Mouse (Mus musculus) cerebellum, postnatal 4 days (tissue): Measurements from ENCODE around the gene Nos1ap.
A peak's percentile ranks its signal among the peaks of the same experiment; 100 is the strongest.

Source experiments
- DNase-seq, 2 experiments: peaks; one replicate each; pipeline ENCODE4 v3.0.0; 2022; ENCODE audit warnings: low spot score in 2 of 2, mixed read lengths in 1 of 2

The Nos1ap gene

DNA sequence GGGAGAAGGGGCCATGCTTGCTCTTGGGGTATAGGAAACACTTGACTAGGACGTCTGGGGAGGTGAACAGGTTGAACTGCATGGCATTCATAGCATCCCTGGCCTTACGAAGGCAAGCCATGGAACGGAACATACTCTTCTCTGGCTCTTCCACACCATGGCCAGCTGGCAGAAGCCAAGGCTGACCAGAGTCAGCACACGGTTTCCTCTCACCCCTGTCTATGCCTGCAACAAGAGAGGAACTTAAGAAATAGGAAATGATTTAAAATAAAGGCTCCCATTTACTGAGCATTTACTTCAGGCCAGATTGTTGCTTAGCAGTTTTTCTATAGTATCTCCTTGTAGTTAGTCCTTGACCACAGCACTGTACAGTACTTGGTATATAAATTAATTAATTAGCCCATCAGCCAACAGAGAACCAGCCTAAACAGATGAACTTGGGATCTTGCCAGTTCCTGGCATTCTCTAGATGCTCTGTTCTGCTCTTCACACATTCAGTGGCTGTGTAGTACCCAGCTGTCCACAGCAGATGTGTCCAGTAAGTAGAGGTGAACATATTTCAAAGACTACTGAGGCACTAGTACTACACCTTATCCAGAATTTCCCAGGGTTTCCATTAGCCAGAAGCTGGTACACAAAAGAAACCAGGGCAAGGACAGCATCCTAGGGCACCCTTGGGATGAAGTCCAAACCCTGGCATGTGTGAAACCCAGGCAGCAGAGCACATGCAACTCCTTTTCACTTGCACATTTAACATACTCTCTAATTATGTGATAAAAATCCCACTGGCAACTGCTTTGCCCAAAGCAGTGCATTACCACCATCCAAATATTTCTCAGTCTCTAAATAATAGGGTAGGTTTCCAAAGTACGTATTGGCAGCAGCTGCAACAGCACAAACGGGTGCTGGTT is 123.3 kb downstream of the Nos1ap start:
- DNase-seq: no peak

DNA sequence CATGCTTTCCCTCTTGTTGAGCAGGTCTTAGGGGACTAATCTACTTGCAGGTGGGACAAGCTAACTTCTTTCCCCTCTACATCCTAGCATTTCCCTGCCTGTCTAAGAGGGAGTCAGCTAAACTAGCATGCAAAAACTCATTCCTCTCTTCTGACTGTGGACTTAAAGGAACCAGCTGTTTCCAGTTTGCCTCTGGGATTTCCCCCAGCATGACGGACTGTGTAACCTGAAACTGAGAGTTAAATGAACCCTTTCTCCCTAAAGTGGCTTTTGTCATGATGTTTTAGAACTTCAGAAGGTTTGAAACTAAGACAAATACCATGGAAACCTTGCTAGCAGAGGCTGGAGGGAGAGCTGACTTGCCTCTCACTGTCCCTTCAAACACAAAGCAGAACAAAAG is 127.5 kb downstream of the Nos1ap start:
- no peak for DNase-seq

DNA sequence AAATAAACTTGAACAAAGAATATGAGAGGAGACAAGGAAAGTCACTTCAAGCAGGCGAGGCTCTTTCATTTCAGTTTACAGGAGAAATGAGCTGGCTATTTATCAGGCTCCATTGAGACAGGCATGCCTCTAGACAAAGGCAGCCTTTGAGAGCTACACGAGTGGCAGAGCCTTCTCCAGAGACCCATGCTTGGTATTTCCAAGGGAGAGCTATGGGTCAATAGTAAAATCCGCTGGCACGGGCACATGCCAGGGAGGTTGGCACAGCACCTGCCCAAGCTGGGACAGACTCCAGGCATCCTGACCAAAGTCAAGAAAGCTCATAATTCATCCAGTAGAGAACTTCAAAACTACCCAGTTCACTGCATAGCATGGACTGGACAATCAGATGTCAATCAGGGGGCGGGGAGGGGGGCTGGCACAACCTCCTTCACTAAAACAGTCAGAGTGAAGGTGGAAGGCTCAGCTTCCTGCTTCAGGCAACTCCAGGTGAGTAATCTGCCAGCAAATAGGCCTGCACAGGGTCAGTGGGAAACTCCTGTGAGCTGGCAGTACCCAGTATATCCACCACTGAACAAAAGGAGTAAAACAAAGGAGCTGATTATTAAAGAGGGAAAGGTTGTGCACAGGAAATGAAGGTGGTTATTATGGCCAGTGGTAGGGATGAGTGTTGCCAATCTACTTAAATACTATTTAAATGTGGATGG is 129.6 kb downstream of the Nos1ap start:
- peak in 1 of 2 experiments; percentile 51 for DNase-seq

DNA sequence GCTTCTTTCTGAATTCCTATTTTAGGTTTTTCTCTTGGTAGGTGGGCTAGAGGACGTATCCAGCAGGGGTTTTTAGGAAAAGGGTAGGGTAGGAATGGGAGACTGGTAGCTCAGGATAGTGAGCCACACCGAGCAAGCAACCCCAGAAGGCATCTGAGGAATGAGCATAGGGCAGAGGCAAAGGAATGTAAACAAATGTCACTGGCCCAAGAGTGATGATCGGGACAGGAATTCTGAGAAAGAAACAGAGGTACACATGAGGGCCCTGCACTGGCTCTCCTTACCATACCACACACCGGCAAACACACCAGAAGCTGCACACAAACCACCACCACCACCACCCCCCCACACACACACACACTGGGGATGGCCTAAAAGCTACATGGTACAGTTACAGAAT is 132.0 kb downstream of the Nos1ap start:
- DNase-seq: no peak

DNA sequence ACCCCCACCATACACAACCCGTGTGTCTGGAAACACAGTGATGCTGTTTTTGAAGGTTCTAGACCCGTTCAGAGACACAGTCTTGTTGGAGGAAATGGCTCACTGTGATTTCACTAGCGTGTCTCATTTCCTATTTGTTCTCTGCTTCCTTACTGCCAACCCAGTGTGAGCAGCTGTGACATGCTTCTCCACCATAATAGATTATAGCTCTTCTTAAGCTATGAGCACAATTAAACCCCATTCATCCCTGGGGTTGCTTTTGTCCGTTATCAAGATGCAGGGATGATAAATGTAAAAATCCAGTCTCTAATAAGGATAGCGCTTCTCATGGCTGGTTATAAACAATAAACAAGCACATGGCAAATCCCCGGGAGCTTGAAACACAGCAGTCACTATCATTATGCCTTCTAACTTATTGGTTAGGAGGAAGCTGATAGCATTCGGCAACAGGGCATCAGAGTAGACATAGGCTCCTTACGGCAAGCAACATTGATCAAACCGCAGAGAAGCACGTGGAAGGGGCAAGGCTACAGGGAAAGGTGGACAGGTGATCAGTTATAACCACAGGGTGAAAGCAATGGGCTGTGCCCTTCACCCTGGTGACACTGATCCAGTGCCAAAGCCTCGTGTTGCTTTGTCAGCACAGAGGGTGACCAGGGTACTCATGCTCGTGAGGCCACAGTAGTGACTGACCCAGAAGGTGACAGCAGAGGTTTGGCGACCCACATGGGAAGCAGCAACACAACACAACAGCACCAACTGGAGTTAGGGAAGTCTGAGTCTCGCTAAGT is 133.6 kb downstream of the Nos1ap start:
- DNase-seq: no peak

DNA sequence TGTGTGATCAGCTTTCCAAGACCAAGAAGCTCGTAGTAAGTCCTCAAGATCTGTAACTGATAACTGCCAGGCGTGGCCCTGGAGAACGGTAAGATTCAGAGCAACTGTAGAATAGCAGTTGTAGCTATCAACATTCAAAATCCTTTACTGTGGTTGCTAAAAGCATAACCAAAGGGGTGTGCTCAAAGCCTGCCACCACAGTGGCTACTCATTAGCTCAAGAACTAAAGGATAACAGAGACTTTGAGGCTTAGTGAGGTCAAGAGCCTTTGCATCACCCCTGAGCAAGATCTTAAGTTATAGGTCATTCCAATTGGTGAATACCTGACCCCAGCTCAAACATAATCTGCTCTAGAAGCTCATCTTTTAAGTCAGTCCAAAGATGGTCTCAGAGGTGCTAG is 134.3 kb downstream of the Nos1ap start:
- DNase-seq: no peak

DNA sequence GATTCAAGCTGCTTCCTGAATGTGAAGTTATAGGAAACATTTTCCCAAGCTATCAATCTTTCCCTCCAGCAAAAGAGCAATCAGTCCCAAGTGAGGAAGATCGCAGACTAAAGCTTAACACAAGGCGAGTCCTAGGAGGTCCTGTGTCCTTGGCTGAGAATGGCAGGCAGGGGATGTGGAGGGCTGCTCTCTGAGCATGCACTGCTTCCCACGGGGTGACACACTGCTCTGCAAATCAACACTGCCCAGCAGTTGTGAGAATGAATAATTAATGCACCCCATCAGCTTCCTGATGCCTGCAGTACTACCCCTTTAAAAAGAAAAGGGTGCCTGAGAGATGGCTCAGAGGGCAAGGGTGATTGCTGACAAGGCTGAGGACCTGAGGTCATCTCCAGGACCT is 136.2 kb downstream of the Nos1ap start:
- DNase-seq: no peak

DNA sequence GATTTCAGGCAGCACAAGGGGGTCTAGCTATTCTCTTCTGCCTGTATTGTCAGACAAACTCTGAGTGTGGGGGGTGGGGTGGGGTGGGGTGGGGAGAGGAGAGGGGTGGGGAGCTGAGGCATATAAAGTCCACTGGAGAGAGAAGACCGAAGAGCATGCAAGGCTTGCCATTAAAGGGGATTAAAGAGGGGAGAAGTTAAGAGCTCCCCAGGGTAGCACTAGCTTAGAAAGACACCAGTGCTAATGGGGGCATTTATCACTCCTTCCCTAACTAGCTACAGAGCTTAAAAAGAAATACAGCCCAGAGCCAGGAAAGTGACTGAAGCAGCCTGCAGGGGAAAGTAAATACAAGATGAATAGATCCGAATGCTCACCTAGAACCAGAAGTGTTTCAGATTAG is 141.4 kb downstream of the Nos1ap start:
- no peak for DNase-seq

DNA sequence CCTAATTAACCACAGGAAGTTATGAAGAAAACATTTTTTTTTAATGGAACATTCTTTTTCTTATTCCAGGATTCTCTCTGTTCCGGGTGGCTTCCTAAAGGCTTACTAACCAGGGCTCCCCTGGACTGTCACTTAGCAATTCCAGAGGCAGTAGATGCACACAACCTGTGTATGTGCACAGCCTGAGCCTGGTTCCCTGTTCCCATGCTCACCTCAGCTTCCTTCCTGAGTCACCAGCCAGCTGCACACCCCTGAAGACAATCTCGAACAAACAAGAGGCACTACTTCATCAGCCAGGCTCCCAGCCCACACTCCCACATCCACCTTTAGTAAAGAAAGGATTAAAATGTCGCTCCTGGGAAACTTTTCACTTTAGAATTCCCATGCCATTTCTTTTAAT is 144.2 kb downstream of the Nos1ap start:
- no peak for DNase-seq

DNA sequence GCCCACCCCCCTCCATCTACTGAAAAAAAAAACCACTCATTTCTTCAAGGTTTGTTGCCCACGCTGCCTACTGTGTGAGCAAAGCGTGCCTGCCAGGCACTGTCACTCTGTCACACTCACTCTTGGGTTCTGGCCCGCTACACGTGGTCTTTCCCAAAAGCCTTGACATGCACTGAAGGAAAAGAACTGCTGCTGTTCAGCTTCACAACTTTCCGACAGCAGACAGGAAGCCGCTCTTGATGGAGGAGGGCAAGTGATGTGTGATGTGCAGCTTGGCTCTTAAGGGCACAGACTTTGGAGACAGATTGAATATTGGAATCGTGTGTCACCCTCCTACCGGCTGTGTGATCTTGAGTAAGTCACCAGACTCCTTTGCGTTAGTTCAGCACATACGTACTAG is 149.3 kb downstream of the Nos1ap start:
- DNase-seq: no peak

DNA sequence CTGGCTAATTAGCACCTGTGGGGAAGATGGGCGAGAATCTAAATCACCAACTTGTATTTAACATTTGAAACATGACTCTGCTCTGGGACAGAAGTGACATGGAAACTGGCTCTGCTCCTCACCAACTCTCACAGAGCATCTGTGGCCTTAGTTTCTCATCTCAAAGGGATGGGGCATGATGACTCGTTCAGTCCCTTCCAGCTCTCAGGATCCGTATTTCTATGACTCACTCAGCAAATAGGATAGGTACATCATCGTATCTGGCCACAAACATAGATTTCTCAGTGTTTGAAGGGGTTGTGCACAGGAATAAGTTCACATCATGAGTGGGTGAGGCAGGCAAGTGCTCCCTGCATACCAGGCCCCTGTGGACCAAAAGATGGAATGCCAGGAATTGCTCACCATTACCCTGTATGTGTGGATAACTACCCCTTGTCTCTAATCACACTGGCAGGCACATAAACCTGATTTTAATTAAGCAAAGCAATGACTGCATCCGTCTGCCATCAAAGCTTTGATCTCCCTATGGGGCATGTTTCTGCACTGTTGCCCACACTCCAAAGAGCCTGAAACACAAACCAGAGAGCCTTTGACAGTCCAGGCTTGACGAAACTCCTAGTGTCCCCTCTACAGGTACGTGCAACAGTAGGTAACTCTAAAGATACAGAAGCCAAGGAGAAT is 151.1 kb downstream of the Nos1ap start:
- DNase-seq: no peak

DNA sequence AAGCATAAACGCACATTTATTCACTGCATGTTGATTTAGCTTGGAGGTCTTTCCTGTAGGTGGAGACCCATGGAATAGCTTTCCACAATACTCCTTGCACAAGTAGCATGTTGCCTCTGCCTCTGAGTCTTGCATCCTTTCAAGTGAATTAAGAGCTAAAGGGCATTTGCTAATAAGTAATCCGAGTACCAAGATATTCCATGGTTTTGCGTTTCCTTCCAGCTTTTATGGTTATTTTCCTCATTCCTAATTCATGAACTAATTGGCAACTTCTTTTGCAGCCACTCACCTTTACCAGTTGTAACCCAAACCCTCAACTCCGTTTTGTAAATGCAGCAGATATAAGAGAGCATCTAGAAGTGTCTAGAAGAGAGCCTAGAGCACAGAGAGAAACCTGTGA is 155.5 kb downstream of the Nos1ap start:
- no peak for DNase-seq

DNA sequence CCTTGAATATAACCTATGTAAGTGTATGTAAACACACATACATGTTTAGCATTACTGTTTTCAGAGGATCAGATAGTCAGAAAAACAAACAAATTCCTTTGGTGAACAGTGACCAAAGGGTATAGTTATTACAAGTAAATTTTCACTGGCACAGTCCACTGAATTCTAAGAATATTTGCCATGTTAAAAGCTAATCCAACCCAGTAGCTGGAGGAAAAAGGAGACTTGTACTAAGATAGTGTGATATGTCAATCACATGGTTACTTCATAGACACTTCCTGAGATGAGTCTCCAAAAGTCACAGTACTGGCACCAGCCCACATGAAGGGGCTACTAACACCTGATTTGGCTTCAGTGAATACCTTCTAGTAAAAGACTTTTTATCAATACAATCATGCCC is 156.0 kb downstream of the Nos1ap start:
- DNase-seq: no peak

DNA sequence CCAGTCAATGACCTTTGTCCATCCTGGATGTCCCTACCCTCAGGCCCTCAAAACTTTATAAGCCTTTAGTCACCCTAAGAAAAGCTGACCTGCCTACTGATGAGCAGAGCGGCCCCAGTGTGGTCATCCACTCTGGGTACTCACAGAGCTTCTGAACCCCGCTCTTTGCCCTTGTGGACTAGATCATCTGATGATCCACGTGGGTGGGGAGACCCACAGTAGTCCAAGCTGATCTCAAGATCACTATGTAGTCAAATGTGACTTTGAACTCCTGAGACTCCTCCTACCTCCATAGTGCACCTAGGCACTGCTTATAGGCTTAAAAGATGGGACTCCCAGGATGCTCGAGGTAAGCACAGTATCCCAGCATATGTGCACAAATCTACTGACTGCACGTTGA is 157.4 kb downstream of the Nos1ap start:
- DNase-seq: no peak

DNA sequence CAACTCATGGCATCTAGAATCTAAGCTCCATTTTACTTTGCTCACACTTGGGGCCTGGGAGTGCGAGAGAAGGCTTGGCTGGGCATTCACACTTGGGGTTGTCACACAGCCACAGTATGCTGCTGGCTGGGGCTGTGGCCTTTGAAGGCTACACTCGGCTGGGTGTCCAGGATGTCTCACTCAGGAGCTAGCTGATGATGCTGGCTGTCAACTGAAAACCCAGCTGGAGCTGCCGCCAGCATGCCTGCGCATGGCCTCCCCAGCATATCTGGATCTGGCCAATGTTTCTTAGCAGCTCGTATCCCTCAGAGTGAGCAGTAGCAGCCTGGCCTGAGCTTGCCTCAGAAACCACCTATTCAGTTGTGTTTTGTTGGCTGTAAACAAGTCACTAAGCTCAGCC is 158.3 kb downstream of the Nos1ap start:
- DNase-seq: peak in 1 of 2 experiments; percentile 23

DNA sequence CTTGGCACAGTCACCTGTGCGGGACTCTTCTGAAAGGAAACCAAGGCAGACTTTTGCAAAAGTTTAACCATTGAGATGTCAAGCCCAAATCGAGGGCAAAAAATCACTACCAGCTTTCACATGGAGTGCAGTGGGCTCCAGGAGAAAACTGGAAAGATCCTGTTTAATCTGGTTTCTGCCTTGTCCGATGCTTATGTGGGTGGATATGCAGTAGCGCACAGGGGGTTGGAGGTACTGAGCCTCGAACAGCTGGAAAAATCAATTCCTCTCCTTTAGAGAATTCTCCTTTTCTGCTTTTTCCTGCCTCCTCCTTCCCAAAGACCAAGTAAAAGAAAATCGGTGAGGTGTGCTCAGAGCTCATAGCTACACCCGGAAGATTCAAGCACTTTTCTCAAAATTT is 159.0 kb downstream of the Nos1ap start:
- DNase-seq: no peak

DNA sequence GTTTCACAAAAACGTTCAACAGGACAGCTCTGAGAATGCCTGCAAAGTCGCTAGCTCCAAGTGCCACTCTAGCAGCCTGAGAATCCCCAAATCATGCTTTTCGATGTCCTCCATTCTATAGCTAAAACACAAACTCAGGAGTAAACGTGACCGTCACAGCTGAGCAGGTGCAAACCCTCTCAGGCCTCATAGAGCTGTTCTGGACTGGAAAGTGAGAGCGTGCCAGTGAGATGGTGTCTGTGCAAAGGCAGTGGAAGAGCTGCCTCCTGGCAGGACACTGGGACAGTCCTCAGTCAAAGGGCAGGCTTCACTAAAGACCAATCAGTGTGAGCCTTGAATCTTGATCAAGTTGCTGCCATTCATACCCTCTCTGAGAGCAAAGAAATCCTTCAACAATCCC is 160.0 kb downstream of the Nos1ap start:
- no peak for DNase-seq

DNA sequence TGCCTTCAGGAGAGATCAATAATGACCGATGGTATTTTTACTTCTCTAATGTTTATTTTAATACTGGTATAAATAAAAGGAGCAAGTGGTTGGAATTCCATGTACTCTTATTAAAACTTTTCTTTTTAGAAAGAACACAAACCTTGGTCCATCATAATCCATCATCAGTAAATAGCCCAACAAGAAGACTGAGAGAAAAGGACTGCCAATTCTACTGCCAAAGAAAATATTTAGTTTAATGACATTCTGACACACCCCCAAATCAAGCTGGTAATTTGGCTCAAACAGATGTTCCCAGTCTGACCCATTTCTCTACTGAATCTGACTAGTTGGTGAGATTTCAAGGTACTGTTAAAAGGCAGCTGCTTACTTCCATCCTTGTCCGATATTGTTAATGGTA is 161.5 kb downstream of the Nos1ap start:
- no peak for DNase-seq

DNA sequence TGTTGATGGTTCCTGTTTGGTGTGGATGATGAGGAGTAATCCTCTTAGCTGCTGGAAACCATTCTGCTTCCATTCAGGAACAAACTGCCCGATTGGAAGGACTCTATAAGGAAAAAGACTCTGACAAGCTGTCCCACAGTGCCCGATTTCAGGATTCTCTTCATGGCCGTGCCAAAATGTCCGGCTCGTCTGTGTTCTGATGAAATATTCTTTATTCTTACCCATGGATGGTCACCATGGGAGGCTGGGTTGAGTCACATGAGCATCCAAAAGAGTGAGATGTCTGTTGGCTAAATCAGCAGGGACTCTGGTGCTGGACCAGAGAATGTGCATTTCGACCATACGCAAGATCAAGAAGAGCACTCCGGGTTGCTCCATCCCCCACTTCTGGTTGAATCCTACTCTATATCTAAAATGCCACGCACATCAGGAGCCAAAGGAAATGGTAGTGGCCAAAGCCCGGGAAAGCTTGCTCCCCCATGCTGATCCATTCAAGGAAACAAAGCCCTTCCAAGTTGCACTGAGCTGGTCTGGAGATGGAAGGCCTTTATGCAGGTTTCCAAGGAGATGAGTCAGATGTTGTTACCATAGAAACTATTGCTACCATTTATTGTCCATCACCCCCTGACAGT is 165.3 kb downstream of the Nos1ap start:
- DNase-seq: peak in 1 of 2 experiments; percentile 21

DNA sequence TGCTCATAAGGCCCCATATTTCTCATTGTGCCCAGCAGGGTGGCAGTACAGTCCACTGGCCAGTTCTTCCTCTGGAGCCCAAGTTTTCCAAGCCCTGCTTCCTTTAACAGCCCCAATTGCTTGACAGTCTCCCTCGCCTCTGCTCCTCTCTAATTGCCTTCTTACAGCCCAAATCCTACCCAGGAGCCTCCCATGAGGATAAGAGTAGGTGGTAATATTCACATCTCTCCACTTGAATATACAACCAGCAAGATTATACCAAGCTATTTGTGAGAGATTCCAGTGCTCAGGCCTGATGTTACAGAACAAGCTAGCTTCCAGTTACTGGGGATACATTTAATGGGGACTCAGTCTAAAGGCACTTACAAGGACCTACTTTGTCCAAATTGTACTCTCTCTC is 166.6 kb downstream of the Nos1ap start:
- no peak for DNase-seq

DNA sequence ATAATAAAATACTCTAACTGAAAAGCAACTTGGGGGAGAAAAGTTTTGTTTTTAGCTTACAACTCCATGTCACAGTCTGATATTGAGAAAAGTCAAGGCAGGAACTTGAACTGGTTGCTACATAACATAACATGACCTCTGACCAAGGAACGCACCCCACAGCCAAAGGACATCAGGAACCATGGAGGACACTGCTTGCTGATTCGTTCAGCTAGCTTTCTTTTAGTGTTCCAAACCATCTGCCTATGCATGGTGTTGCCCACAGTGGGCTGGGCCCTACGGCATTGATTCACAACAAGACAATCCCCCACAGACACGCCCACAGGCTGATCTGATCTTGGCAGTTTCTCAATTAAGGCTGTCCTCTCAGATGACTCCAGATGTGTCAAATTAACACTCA is 167.5 kb downstream of the Nos1ap start:
- DNase-seq: no peak
